Mouse (Mus musculus) CD4-positive helper T cell, adult 2 months (primary cell): ENCODE measurements around the gene Slc19a1.

Experiments
- DNase-seq: peaks from one replicate; pipeline ENCODE4 v3.0.0-alpha.2; 2012; ENCODE audit warnings: low read depth, missing footprints, low spot score

Gene Slc19a1

GRCm38 (mm10) chr10:77093817-77094216 is 61.8 kb downstream of the Slc19a1 start:
- DNase-seq: no peak

GRCm38 (mm10) chr10:77095666-77096065 is 63.6 kb downstream of the Slc19a1 start:
- no peak for DNase-seq

- no peak for DNase-seq
These were observed 65.2 kb downstream of the Slc19a1 start for GRCm38 (mm10) chr10:77097006-77097889.

- DNase-seq: no peak
These were observed 65.8 kb downstream of the Slc19a1 start for GRCm38 (mm10) chr10:77097890-77098200.

- DNase-seq: no peak
These were observed 66.6 kb downstream of the Slc19a1 start for GRCm38 (mm10) chr10:77098619-77099018.

- no peak for DNase-seq
These were observed 67.7 kb downstream of the Slc19a1 start for GRCm38 (mm10) chr10:77099777-77100176.

GRCm38 (mm10) chr10:77103689-77104088 is 71.6 kb downstream of the Slc19a1 start:
- no peak for DNase-seq

GRCm38 (mm10) chr10:77104327-77104726 is 72.3 kb downstream of the Slc19a1 start:
- no peak for DNase-seq

GRCm38 (mm10) chr10:77108106-77108505 is 76.1 kb downstream of the Slc19a1 start:
- no peak for DNase-seq

GRCm38 (mm10) chr10:77110010-77110409 is 78.0 kb downstream of the Slc19a1 start:
- DNase-seq: no peak
